Mouse (Mus musculus) layer of hippocampus, adult 9-11 months (tissue): ENCODE data around the gene Olfr352.

Source experiments
- DNase-seq: peaks from one replicate; pipeline ENCODE4 v3.0.0; 2022

The Olfr352 gene

GRCm38 (mm10) chr2:36868160-36868559 is at the start of gene Olfr352:
Gene Olfr352, plus strand, starts transcription at chr2:36868460.
- DNase-seq = no peak

GRCm38 (mm10) chr2:36846010-36846409 is 22.2 kb upstream of the Olfr352 start, which contains the start of gene Olfr350:
Gene Olfr350, plus strand, starts transcription at chr2:36846310.
- no peak for DNase-seq

- DNase-seq = no peak
These were observed 5.7 kb upstream of the Olfr352 start, which contains the start of gene Olfr351 for GRCm38 (mm10) chr2:36862560-36862959. Gene Olfr351, minus strand, starts transcription at chr2:36862660.

GRCm38 (mm10) chr2:36892836-36893235 is 24.6 kb downstream of the Olfr352 start, which contains the start of gene Olfr353:
Gene Olfr353, minus strand, starts transcription at chr2:36892936.
- no peak for DNase-seq

GRCm38 (mm10) chr2:36897114-36897513 is 28.9 kb downstream of the Olfr352 start:
- no peak for DNase-seq

GRCm38 (mm10) chr2:36905380-36905779 is 37.1 kb downstream of the Olfr352 start, which contains the start of gene Olfr354:
Gene Olfr354, plus strand, starts transcription at chr2:36905680.
- no peak for DNase-seq
